Mouse (Mus musculus): ENCODE data around the gene Nsfl1c. TPM values are rescaled to one million over a fixed set of nuclear protein-coding genes. Genes with fewer than 3 reads are reported as not detected.

Nsfl1c gene
- 100 to 1,000 TPM in 1 of 2 experiments, 10 to 100 TPM in 1; 80.4 to 136 TPM for polyA plus RNA-seq (2012; fragmentation: generic; extraction: Trizol)

GRCm38 (mm10) chr2:151494035-151494803, at the start of gene Nsfl1c:
Nsfl1c (plus strand) TSS chr2:151494182.

GRCm38 (mm10) chr2:151476053-151476452, 17.9 kb upstream of the Nsfl1c start, which contains the start of gene 4921509C19Rik:
4921509C19Rik (minus strand) TSS chr2:151476153.

GRCm38 (mm10) chr2:151542323-151543062, 48.5 kb downstream of the Nsfl1c start, which contains the start of gene Fkbp1a:
Fkbp1a (plus strand) TSS chr2:151542483.

Other genes with a start within 250 kb of the Nsfl1c start
- gene 4921509C19Rik, start 18.0 kb upstream of the Nsfl1c start, polyA plus RNA-seq (2012; fragmentation: generic; extraction: Trizol), result not detected
- gene Fkbp1a, start 48.3 kb downstream of the Nsfl1c start, polyA plus RNA-seq (2012; fragmentation: generic; extraction: Trizol), result 100 to 1,000 TPM; 227 to 341 TPM
- under 1 TPM; 0.46 to 0.69 TPM for gene Sdcbp2, start 78.4 kb downstream of the Nsfl1c start, polyA plus RNA-seq (2012; fragmentation: generic; extraction: Trizol)
- gene Snph, start 138.4 kb downstream of the Nsfl1c start, polyA plus RNA-seq (2012; fragmentation: generic; extraction: Trizol), result not detected
- not detected for gene Rad21l, start 174.4 kb downstream of the Nsfl1c start, polyA plus RNA-seq (2012; fragmentation: generic; extraction: Trizol)
- gene Tmem74b, start 207.8 kb downstream of the Nsfl1c start, polyA plus RNA-seq (2012; fragmentation: generic; extraction: Trizol), result not detected